9 mouse cellular contexts compared by ENCODE assay signal in genomic region chr10:24493392-24493791, GRCm38 (mm10).
A peak's percentile ranks its signal among the peaks of the same experiment; 100 is the strongest.
DNase-seq lines count a peak whose midpoint lies in the region; ATAC-seq and TF ChIP-seq lines count a peak whose summit lies in the region.
"Had no signal": no experiment of that assay in that cellular context is flagged by ENCODE, and none has a peak within 500 bp of the region (broad histone marks: within the 10 kb centered on the region; RNA-seq: fewer than 3 reads in every experiment).

No protein-coding gene starts in this region.

- peak; percentile 85 for DNase-seq in NIH3T3 (ENCODE audit: low read depth)
- peak; percentile 57 to 73 for DNase-seq in heart, postnatal 14 days
- peak; percentile 79 for DNase-seq in lung, postnatal 0 days (ENCODE audit: low spot score)
- DNase-seq in retina, embryonic 14.5 days (ENCODE audit: low spot score): no peak
- no peak for DNase-seq in spleen, postnatal 36 days (ENCODE audit: low spot score in 2 of 2)
- no peak for DNase-seq in cerebellum, adult 11-12 months

- TF ChIP-seq EP300 in lung, postnatal 0 days (IDR thresholded peaks at IDR 0.05): no peak

- no peak overlapping the region for H3K9ac ChIP-seq in lung, postnatal 0 days (replicated peaks; ENCODE audit: low read depth)
- H3K9ac ChIP-seq: hindbrain, embryonic 12.5 days had no signal

- H3K36me3 ChIP-seq in lung, postnatal 0 days (ENCODE audit: insufficient read depth, low read length): no peaks in the 10 kb centered on the region
- H3K36me3 ChIP-seq: hindbrain, embryonic 12.5 days had no signal

- no peak for TF ChIP-seq POLR2A in bone marrow macrophage, adult 2 months (IDR thresholded peaks at IDR 0.05; ENCODE audit: borderline replicate concordance, low read depth, low read length)

- peak overlapping the region; percentile 83 for H3K27ac ChIP-seq in bone marrow macrophage, adult 2 months (ENCODE audit: insufficient read depth, low read depth, low read length)
- H3K27ac ChIP-seq in lung, postnatal 0 days (ENCODE audit: low read length): peak overlapping the region; percentile 75
- H3K27ac ChIP-seq: hindbrain, embryonic 12.5 days had no signal

- H3K4me1 ChIP-seq in bone marrow macrophage, adult 2 months (ENCODE audit: control insufficient read depth, insufficient read depth, low read length): peaks cover 29% of the 10 kb centered on the region
- H3K4me1 ChIP-seq in lung, postnatal 0 days (ENCODE audit: insufficient read depth, low read depth, low read length): 0 out of 2 replicates have a peak, but pooled peaks cover 2% of the 10 kb centered on the region
- H3K4me1 ChIP-seq: hindbrain, embryonic 12.5 days had no signal

- H3K9me3 ChIP-seq in lung, postnatal 0 days (ENCODE audit: low read length): no peaks in the 10 kb centered on the region
- H3K9me3 ChIP-seq: hindbrain, embryonic 12.5 days had no signal

- H3K4me3 ChIP-seq in bone marrow macrophage, adult 2 months (ENCODE audit: insufficient read depth, low read length): no peak overlapping the region
- no peak overlapping the region for H3K4me3 ChIP-seq in lung, postnatal 0 days (ENCODE audit: low read depth, low read length)
- H3K4me3 ChIP-seq: hindbrain, embryonic 12.5 days had no signal

- no peaks in the 10 kb centered on the region for H3K27me3 ChIP-seq in lung, postnatal 0 days (replicated peaks; ENCODE audit: insufficient read depth, low read length)
- H3K27me3 ChIP-seq: hindbrain, embryonic 12.5 days had no signal

- peak; percentile 90 for ATAC-seq in lung, postnatal 0 days
- no peak for ATAC-seq in erythroblast, adult 5-6 weeks (replicated peaks; ENCODE audit: low FRiP score, poor library complexity, severe bottlenecking)

- no peak for TF ChIP-seq CTCF in bone marrow macrophage, adult 2 months (IDR thresholded peaks at IDR 0.05; ENCODE audit: low read depth, low read length)
- no peak for TF ChIP-seq CTCF in lung, postnatal 0 days (IDR thresholded peaks at IDR 0.05)

- 7% methylated on average over 4 of the region's 4 CpGs for WGBS in lung, postnatal 0 days

- H3K4me2 ChIP-seq in lung, postnatal 0 days (replicated peaks; ENCODE audit: low read depth, low read length): no peak overlapping the region
- H3K4me2 ChIP-seq: hindbrain, embryonic 12.5 days had no signal

- intact Hi-C loops in heart, postnatal 14 days (cut with DNase I): loop anchor here (5.0 kb wide), 2 partner anchors 81 to 99 kb away; no protein-coding TSS in a partner anchor

Comparison
In these comparisons a context has a peak if more than half of its experiments do, and no peak if none do; other contexts are left out.
1. DNase-seq: peak in NIH3T3 (single experiment), heart, postnatal 14 days (2 of 2) and lung, postnatal 0 days (single experiment); none in retina, embryonic 14.5 days (single experiment), spleen, postnatal 36 days (0 of 2) and cerebellum, adult 11-12 months (single experiment).